Mouse (Mus musculus) limb, embryonic 14.5 days (tissue): ENCODE results near the gene Tmc7. TPM values are rescaled to one million over a fixed set of nuclear protein-coding genes. Genes with fewer than 3 reads are reported as not detected.

Experiments used
- ATAC-seq: fragments of 200-750 bp; cut with Nextera tagmentation; 2 replicates; pipeline ENCODE4 v1.8.0; 2017; ENCODE audit warnings: low read depth, moderate number of reproducible peaks, moderate TSS enrichment; ENCODE audit not compliant: low FRiP score
- DNase-seq: peaks from one replicate; pipeline ENCODE4 v3.0.0-alpha.2; 2015; ENCODE audit warnings: low spot score
- H3K27ac ChIP-seq: fragments of 300-500 bp; sonication (generic); replicated peaks from 2 replicates; pipeline ENCODE4 v1.5.1; 2014; ENCODE audit warnings: low read depth, mild to moderate bottlenecking, low read length, moderate library complexity, mixed read lengths
- H3K27me3 ChIP-seq: fragments of 300-500 bp; sonication (generic); 2 replicates; pipeline ENCODE4 v1.6.1; 2014; ENCODE audit warnings: low read length, mixed read lengths; ENCODE audit not compliant: control insufficient read depth, insufficient read depth
- H3K36me3 ChIP-seq: fragments of 300-500 bp; sonication (generic); 2 replicates; pipeline ENCODE4 v1.6.1; 2014; ENCODE audit warnings: mild to moderate bottlenecking, low read length, moderate library complexity, mixed read lengths; ENCODE audit not compliant: control insufficient read depth, insufficient read depth
- H3K4me1 ChIP-seq: fragments of 300-500 bp; sonication (generic); 2 replicates; pipeline ENCODE4 v1.6.1; 2014; ENCODE audit warnings: antibody characterized with exemption, low read length, mixed read lengths; ENCODE audit not compliant: control insufficient read depth, insufficient read depth
- H3K4me2 ChIP-seq: fragments of 300-500 bp; sonication (generic); replicated peaks from 2 replicates; pipeline ENCODE4 v1.6.1; 2014; ENCODE audit warnings: low read depth, mild to moderate bottlenecking, low read length, moderate library complexity; ENCODE audit not compliant: severe bottlenecking
- H3K4me3 ChIP-seq: fragments of 300-500 bp; sonication (generic); replicated peaks from 2 replicates; pipeline ENCODE4 v1.5.1; 2014; ENCODE audit warnings: low read length
- H3K9ac ChIP-seq: fragments of 300-500 bp; sonication (generic); 2 replicates; pipeline ENCODE4 v1.6.1; 2014; ENCODE audit warnings: mild to moderate bottlenecking, low read depth, low read length, moderate library complexity; ENCODE audit not compliant: severe bottlenecking
- H3K9me3 ChIP-seq: fragments of 300-500 bp; sonication (generic); 2 replicates; pipeline ENCODE4 v1.6.1; 2016; ENCODE audit warnings: low read length; ENCODE audit not compliant: control insufficient read depth
- POLR2A ChIP-seq: fragments of 200-500 bp; IDR thresholded peaks from 2 replicates; pipeline ENCODE4 v1.8.0; 2012; ENCODE audit warnings: inconsistent platforms, mild to moderate bottlenecking, moderate library complexity, borderline replicate concordance; ENCODE audit not compliant: insufficient read depth, insufficient read length; ENCODE audit errors: extremely low read depth
- WGBS: fragments of 180-500 bp; shearing (Covaris S2); extraction: QIAGEN DNeasy Blood & Tissue Kit; methylation state at CpG from one replicate; pipeline ENCODE4 v1.1.7; 2014; 5-methylcytosine and 5-hydroxymethylcytosine counted together
- polyA plus RNA-seq, 2 experiments: library from polyadenylated mRNA; depleted of rRNA in 1 of 2; stranded (reverse) in 1 of 2; unstranded in 1 of 2; fragments of >200 nt; fragmentation: Nextera tagmentation in 1 of 2; extraction: Ambion mirVana in 1 of 2; gene quantifications; 2 replicates each; pipeline versions ENCODE4 v1.2.1 to v1.2.3; 2012 to 2014

The Tmc7 gene
- polyA plus RNA-seq, 2 experiments, result 4.0 to 4.4 TPM

DNA sequence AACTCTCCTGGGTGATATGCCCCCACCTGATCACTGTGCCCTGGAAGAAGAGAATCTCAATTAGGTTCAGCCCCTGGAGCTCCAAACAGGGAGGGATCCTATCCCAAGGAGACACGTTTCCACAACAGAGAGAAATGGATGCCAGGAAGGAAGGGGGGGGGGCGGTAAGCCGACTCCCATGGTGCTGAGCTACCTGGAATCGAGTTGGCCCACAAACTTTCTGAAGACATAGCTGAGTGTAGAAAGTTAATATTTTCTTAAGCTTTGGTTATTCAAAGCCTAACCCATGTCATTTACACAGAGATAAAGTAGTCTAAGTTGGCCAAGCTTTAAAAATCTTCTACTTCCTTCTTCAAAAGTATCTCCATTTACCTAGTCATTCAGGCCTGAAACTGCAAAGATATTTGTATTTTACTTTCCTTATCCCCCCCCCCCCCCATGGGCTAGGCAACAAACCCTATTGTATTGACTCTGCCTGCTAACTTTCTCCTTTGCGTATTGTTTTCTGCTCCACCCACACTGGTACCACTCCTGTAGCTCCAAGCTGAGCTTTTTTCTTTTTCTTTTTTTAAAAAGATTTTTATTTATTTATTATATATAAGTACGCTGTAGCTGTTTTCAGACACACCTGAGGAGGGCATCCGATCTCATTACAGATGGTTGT lies 35.8 kb upstream of the Tmc7 start:
- ATAC-seq, result no peak
- Histone ChIP-seq H3K36me3 (no peaks in the 10 kb centered on the region), H3K4me3 (no peak overlapping the region), H3K4me2 (no peak overlapping the region), H3K27ac (no peak overlapping the region), H3K4me1 (no peaks in the 10 kb centered on the region), H3K27me3 (no peaks in the 10 kb centered on the region), H3K9ac (no peak overlapping the region), H3K9me3 (no peaks in the 10 kb centered on the region)
- WGBS, result 89% methylated on average over 7 of the region's 7 CpGs
- no peak for DNase-seq
- TF ChIP-seq POLR2A, result no peak

DNA sequence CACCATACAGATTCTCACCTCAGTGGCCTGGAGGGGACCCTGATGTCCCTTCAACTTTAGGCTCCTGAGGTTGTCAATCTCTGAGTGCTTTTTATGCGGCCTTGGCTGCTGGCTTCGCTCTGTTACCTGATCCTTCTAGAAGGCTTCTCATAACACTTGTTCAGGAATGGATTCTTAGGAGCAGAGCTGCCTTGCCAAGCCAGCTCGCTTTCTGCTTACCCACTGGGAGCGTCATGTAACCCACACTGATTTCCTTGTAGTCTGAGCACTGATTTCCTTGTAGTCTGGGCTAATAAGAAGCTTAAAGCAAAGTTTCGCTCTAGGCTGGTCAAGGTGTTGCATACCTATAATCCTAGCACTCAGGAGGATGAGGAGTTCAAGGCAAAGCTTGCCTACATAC lies 33.6 kb upstream of the Tmc7 start:
- no peak overlapping the region for H3K9ac ChIP-seq
- H3K4me2 ChIP-seq, result no peak overlapping the region
- ATAC-seq, result no peak
- H3K9me3 ChIP-seq, result no peaks in the 10 kb centered on the region
- no peak overlapping the region for H3K27ac ChIP-seq
- WGBS, result 76% methylated on average over 5 of the region's 5 CpGs
- DNase-seq, result no peak
- no peak for TF ChIP-seq POLR2A
- no peaks in the 10 kb centered on the region for H3K4me1 ChIP-seq
- H3K4me3 ChIP-seq, result no peak overlapping the region
- no peaks in the 10 kb centered on the region for H3K36me3 ChIP-seq
- H3K27me3 ChIP-seq, result no peaks in the 10 kb centered on the region

DNA sequence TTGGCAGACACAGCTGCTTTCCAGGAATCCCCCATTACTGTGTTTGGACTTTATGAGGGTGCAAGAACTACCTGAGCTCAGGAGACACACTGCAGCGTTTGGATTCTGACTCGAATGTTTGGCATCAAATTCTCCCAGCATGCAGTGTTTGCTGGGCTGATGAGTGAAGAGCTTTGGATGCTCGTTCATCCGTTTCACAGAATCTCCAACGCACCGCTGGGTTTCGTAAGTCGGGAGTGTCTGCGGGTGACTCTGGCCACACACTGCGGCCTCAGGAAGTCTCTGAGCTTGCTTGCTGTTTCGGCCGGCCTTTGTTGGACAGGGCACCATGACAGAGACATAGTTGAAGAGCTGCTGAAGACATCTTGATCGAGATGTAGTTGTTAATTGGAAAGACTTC lies 29.5 kb upstream of the Tmc7 start:
- no peak overlapping the region for H3K4me3 ChIP-seq
- no peaks in the 10 kb centered on the region for H3K9me3 ChIP-seq
- H3K9ac ChIP-seq, result no peak overlapping the region
- no peaks in the 10 kb centered on the region for H3K27me3 ChIP-seq
- H3K27ac ChIP-seq, result no peak overlapping the region
- no peaks in the 10 kb centered on the region for H3K4me1 ChIP-seq
- DNase-seq (no peak), ATAC-seq (no peak)
- no peaks in the 10 kb centered on the region for H3K36me3 ChIP-seq
- 76% methylated on average over 13 of the region's 13 CpGs for WGBS
- TF ChIP-seq POLR2A, result no peak
- H3K4me2 ChIP-seq, result no peak overlapping the region

DNA sequence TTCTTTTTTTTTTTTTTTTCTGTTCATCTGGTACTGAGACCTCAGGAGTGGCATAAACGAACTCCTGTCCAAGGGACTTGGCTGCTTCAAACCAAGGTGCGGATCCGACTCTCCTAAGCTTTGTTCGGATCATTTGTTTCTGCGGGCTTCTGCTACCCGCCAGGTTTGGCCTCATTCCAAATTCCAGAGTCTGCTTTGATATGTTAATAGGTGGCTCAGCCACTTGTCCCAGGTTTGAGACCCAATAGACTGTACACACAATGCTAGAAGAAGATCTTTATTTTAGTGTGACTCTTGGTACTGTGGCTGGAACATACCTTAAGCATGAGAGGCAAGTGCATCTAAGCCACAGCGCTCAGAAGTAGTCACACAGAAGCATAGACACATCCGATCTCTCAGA lies 27.4 kb upstream of the Tmc7 start:
- H3K27me3 ChIP-seq, result no peaks in the 10 kb centered on the region
- H3K4me3 ChIP-seq, result no peak overlapping the region
- H3K36me3 ChIP-seq, result no peaks in the 10 kb centered on the region
- no peak overlapping the region for H3K27ac ChIP-seq
- DNase-seq, result no peak
- H3K4me2 ChIP-seq, result no peak overlapping the region
- 66% methylated on average over 8 of the region's 8 CpGs for WGBS
- TF ChIP-seq POLR2A, result no peak
- no peak overlapping the region for H3K9ac ChIP-seq
- ATAC-seq, result no peak
- no peaks in the 10 kb centered on the region for H3K9me3 ChIP-seq
- H3K4me1 ChIP-seq, result no peaks in the 10 kb centered on the region

- ATAC-seq (no peak), DNase-seq (no peak)
- 85% methylated on average over 4 of the region's 4 CpGs for WGBS
- no peaks in the 10 kb centered on the region for H3K27me3 ChIP-seq
- no peak overlapping the region for H3K27ac ChIP-seq
- no peaks in the 10 kb centered on the region for H3K36me3 ChIP-seq
- no peak for TF ChIP-seq POLR2A
- no peak overlapping the region for H3K4me2 ChIP-seq
- no peak overlapping the region for H3K9ac ChIP-seq
- no peaks in the 10 kb centered on the region for H3K9me3 ChIP-seq
- no peak overlapping the region for H3K4me3 ChIP-seq
- no peaks in the 10 kb centered on the region for H3K4me1 ChIP-seq
These were observed 26.7 kb upstream of the Tmc7 start for GRCm38 (mm10) chr7:118611185-118611749.
